Comparison of ENCODE assay signal across 25 mouse cellular contexts in the genomic region with DNA sequence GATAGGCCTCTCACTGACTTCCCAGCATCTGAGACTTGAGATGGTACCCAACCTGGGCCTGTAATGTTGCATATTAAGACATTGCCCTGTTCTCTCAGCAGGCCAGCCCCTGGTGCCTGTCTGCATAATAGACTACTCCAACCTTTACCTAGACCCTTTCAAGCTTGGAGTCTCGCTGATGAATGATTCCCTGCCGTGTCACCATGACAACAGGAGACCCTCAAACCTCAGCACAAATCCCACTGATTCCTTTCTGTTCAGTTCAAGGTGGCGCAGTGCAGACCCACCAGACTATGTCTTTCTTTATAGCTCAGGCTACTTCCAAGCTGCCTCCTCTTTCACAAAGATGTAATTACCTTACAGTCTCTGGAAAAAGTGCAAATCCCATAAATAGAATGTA.
DNase-seq lines count a peak whose midpoint lies in the region; ATAC-seq and TF ChIP-seq lines count a peak whose summit lies in the region.
"Had no signal": no experiment of that assay in that cellular context is flagged by ENCODE, and none has a peak within 500 bp of the region (broad histone marks: within the 10 kb centered on the region; RNA-seq: fewer than 3 reads in every experiment).

No protein-coding gene starts in this region.

- H3K27ac ChIP-seq in forebrain, postnatal 0 days (ENCODE audit: low read depth, low read length), result no peak overlapping the region
- H3K27ac ChIP-seq in forebrain, embryonic 16.5 days (ENCODE audit: low read length), result no peak overlapping the region
- H3K27ac ChIP-seq in midbrain, embryonic 13.5 days, result 0 out of 2 replicates have a peak overlapping the region, but pooled peaks have one; percentile 49
- H3K27ac ChIP-seq in midbrain, embryonic 11.5 days (ENCODE audit: low read depth, low read length), result no peak overlapping the region
- H3K27ac ChIP-seq in midbrain, embryonic 15.5 days, result no peak overlapping the region; the same call in 1 of the 2 replicates
- H3K27ac ChIP-seq: embryonic facial prominence, embryonic 12.5 days; embryonic facial prominence, embryonic 15.5 days; forebrain, embryonic 15.5 days; gastrocnemius, adult 2 months; hindbrain, embryonic 10.5 days; hindbrain, embryonic 14.5 days had no signal

- no peaks in the 10 kb centered on the region for H3K27me3 ChIP-seq in forebrain, postnatal 0 days (ENCODE audit: insufficient read depth, low read length)
- no peaks in the 10 kb centered on the region for H3K27me3 ChIP-seq in forebrain, embryonic 16.5 days (replicated peaks; ENCODE audit: control insufficient read depth, insufficient read depth, low read length)
- H3K27me3 ChIP-seq in midbrain, embryonic 13.5 days, result peaks cover 54% of the 10 kb centered on the region
- no peaks in the 10 kb centered on the region for H3K27me3 ChIP-seq in midbrain, embryonic 11.5 days (ENCODE audit: control insufficient read depth, insufficient read depth, low read length)
- H3K27me3 ChIP-seq in midbrain, embryonic 15.5 days (replicated peaks), result no peaks in the 10 kb centered on the region; the same call in 1 of the 2 replicates
- H3K27me3 ChIP-seq: embryonic facial prominence, embryonic 12.5 days; embryonic facial prominence, embryonic 15.5 days; forebrain, embryonic 15.5 days had no signal

- no peaks in the 10 kb centered on the region for H3K36me3 ChIP-seq in forebrain, postnatal 0 days (ENCODE audit: insufficient read depth)
- no peaks in the 10 kb centered on the region for H3K36me3 ChIP-seq in forebrain, embryonic 16.5 days (ENCODE audit: control insufficient read depth, insufficient read depth)
- H3K36me3 ChIP-seq in midbrain, embryonic 13.5 days, result no peaks in the 10 kb centered on the region
- H3K36me3 ChIP-seq in midbrain, embryonic 11.5 days (ENCODE audit: control insufficient read depth, insufficient read depth, low read length), result no peaks in the 10 kb centered on the region
- H3K36me3 ChIP-seq in midbrain, embryonic 15.5 days (replicated peaks), result no peaks in the 10 kb centered on the region
- H3K36me3 ChIP-seq: embryonic facial prominence, embryonic 12.5 days; embryonic facial prominence, embryonic 15.5 days; forebrain, embryonic 15.5 days; hindbrain, embryonic 10.5 days had no signal

- H3K4me3 ChIP-seq in forebrain, postnatal 0 days (ENCODE audit: low read depth, low read length), result no peak overlapping the region
- H3K4me3 ChIP-seq in forebrain, embryonic 16.5 days (replicated peaks; ENCODE audit: low read length), result no peak overlapping the region
- no peak overlapping the region for H3K4me3 ChIP-seq in midbrain, embryonic 13.5 days (replicated peaks)
- no peak overlapping the region for H3K4me3 ChIP-seq in midbrain, embryonic 11.5 days (ENCODE audit: low read depth, low read length)
- no peak overlapping the region for H3K4me3 ChIP-seq in midbrain, embryonic 15.5 days
- H3K4me3 ChIP-seq: embryonic facial prominence, embryonic 12.5 days; embryonic facial prominence, embryonic 15.5 days; forebrain, embryonic 15.5 days; gastrocnemius, adult 2 months; hindbrain, embryonic 10.5 days had no signal

- H3K4me1 ChIP-seq in forebrain, postnatal 0 days (ENCODE audit: insufficient read depth), result peaks cover 12% of the 10 kb centered on the region; the same call in 1 of the 2 replicates
- H3K4me1 ChIP-seq in forebrain, embryonic 16.5 days (replicated peaks; ENCODE audit: control insufficient read depth, insufficient read depth, low read length), result peaks cover 15% of the 10 kb centered on the region
- peaks cover 29% of the 10 kb centered on the region for H3K4me1 ChIP-seq in midbrain, embryonic 13.5 days (replicated peaks)
- H3K4me1 ChIP-seq in midbrain, embryonic 11.5 days (ENCODE audit: control insufficient read depth, insufficient read depth, low read length), result peaks cover 5% of the 10 kb centered on the region
- H3K4me1 ChIP-seq in midbrain, embryonic 15.5 days, result peaks cover 13% of the 10 kb centered on the region; the same call in 1 of the 2 replicates

- 35% methylated on average over 3 of the region's 3 CpGs for WGBS in forebrain, postnatal 0 days
- WGBS in forebrain, embryonic 16.5 days, result 33% methylated on average over 3 of the region's 3 CpGs
- WGBS in midbrain, embryonic 13.5 days, result 29% methylated on average over 3 of the region's 3 CpGs
- 40% methylated on average over 3 of the region's 3 CpGs for WGBS in midbrain, embryonic 11.5 days
- 36% methylated on average over 3 of the region's 3 CpGs for WGBS in midbrain, embryonic 15.5 days

- no peak for DNase-seq in forebrain, postnatal 0 days
- DNase-seq in midbrain, embryonic 11.5 days (ENCODE audit: low spot score, missing footprints), result no peak
- DNase-seq in heart, postnatal 14 days, result no peak
- DNase-seq in adrenal gland, adult 18-20 months (ENCODE audit: low spot score in 2 of 2), result no peak
- DNase-seq: adrenal gland, postnatal 10 days; adrenal gland, postnatal 36 days; cerebellum, adult 11 months; cerebellum, adult 2 months; cerebellum, adult 9-11 months; cerebellum, postnatal 25 days; gastrocnemius, adult 2 months; gastrocnemius, postnatal 14 days; heart, adult 11 months; heart, postnatal 36 days had no signal

- ATAC-seq in forebrain, postnatal 0 days, result peak; percentile 45
- ATAC-seq in forebrain, embryonic 16.5 days, result no peak
- ATAC-seq in midbrain, embryonic 13.5 days, result peak; percentile 62
- no peak for ATAC-seq in midbrain, embryonic 11.5 days (ENCODE audit: low FRiP score)
- ATAC-seq in midbrain, embryonic 15.5 days (replicated peaks), result peak; percentile 73
- ATAC-seq: activated CD4-positive, CD25-positive, alpha-beta regulatory T cell, adult 4 months; forebrain, embryonic 15.5 days; intestine, postnatal 0 days had no signal

- H3K4me2 ChIP-seq in forebrain, postnatal 0 days (ENCODE audit: low read depth), result no peak overlapping the region
- H3K4me2 ChIP-seq in forebrain, embryonic 16.5 days (ENCODE audit: low read length), result no peak overlapping the region
- no peak overlapping the region for H3K4me2 ChIP-seq in midbrain, embryonic 13.5 days (replicated peaks)
- H3K4me2 ChIP-seq in midbrain, embryonic 11.5 days, result no peak overlapping the region
- H3K4me2 ChIP-seq in midbrain, embryonic 15.5 days, result no peak overlapping the region
- H3K4me2 ChIP-seq: embryonic facial prominence, embryonic 12.5 days; embryonic facial prominence, embryonic 15.5 days; forebrain, embryonic 15.5 days; heart, embryonic 11.5 days; hindbrain, embryonic 14.5 days had no signal

- no peaks in the 10 kb centered on the region for H3K9me3 ChIP-seq in forebrain, postnatal 0 days (ENCODE audit: low read length)
- no peaks in the 10 kb centered on the region for H3K9me3 ChIP-seq in forebrain, embryonic 16.5 days (ENCODE audit: control insufficient read depth, low read length)
- H3K9me3 ChIP-seq in midbrain, embryonic 13.5 days, result no peaks in the 10 kb centered on the region
- H3K9me3 ChIP-seq in midbrain, embryonic 11.5 days (ENCODE audit: control insufficient read depth, low read length), result no peaks in the 10 kb centered on the region
- no peaks in the 10 kb centered on the region for H3K9me3 ChIP-seq in midbrain, embryonic 15.5 days
- H3K9me3 ChIP-seq: embryonic facial prominence, embryonic 12.5 days; embryonic facial prominence, embryonic 15.5 days; forebrain, embryonic 15.5 days; hindbrain, embryonic 10.5 days had no signal

- TF ChIP-seq CTCF in forebrain, postnatal 0 days (IDR thresholded peaks at IDR 0.05; ENCODE audit: low read depth), result no peak

- H3K9ac ChIP-seq in forebrain, postnatal 0 days, result no peak overlapping the region
- no peak overlapping the region for H3K9ac ChIP-seq in forebrain, embryonic 16.5 days (replicated peaks; ENCODE audit: low read depth, low read length)
- no peak overlapping the region for H3K9ac ChIP-seq in midbrain, embryonic 13.5 days (replicated peaks)
- no peak overlapping the region for H3K9ac ChIP-seq in midbrain, embryonic 11.5 days (ENCODE audit: low read length)
- no peak overlapping the region for H3K9ac ChIP-seq in midbrain, embryonic 15.5 days
- H3K9ac ChIP-seq: embryonic facial prominence, embryonic 12.5 days; embryonic facial prominence, embryonic 15.5 days; forebrain, embryonic 15.5 days; hindbrain, embryonic 14.5 days had no signal

- intact Hi-C loops in heart, postnatal 14 days (cut with DNase I), result no loop called here

Comparison
In these comparisons a context has a peak if more than half of its experiments do, and no peak if none do; other contexts are left out.
1. ATAC-seq: peak in forebrain, postnatal 0 days (single experiment), midbrain, embryonic 13.5 days (single experiment) and midbrain, embryonic 15.5 days (single experiment); none in forebrain, embryonic 16.5 days (single experiment) and midbrain, embryonic 11.5 days (single experiment).